Mouse (Mus musculus) layer of hippocampus, adult 11-12 months (tissue): Measurements from ENCODE around the gene En1.
A peak's percentile ranks its signal among the peaks of the same experiment; 100 is the strongest.

ENCODE experiments used
- DNase-seq: peaks from one replicate; pipeline ENCODE4 v3.0.0; 2022; ENCODE audit warnings: low spot score

The En1 gene

DNA sequence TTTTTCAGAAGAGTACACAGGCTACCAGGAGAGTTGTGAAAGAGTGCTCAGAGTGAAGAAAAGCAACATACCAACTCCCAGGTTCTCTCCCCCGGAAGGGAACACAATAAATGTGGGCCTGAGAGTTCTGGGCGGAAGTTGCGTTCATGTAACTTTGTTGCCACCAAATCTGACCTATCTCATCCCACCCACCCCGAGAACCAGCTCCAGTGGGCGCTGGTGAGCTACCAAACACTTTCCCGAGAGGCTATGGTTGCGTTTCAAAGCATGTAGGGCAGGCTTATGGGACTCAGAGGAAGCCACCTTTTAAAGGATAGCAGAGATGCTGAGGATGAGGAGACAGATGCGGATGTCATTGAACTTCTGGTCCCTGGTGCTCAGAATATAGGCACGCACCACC lies 26.6 kb downstream of the En1 start:
- DNase-seq = no peak

DNA sequence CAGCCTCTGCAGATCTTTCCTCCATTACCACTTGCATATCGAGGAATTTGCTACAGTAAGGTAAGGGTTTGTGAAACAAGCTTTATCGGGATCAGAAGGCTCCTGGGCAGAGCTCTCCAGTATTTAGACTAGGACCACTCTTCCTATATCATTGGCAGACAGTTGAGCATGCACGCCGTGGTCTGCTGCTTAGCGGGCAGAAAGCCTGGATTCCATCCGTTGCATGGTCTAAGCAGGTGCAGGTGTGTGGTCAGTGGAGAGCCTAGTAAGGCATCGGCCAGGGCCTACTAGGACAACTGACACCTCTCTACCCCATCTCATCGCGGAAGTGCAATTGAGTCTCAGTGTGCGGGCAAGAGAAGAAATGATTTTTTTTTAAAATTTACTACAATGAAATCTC lies 41.2 kb downstream of the En1 start:
- no peak for DNase-seq

DNA sequence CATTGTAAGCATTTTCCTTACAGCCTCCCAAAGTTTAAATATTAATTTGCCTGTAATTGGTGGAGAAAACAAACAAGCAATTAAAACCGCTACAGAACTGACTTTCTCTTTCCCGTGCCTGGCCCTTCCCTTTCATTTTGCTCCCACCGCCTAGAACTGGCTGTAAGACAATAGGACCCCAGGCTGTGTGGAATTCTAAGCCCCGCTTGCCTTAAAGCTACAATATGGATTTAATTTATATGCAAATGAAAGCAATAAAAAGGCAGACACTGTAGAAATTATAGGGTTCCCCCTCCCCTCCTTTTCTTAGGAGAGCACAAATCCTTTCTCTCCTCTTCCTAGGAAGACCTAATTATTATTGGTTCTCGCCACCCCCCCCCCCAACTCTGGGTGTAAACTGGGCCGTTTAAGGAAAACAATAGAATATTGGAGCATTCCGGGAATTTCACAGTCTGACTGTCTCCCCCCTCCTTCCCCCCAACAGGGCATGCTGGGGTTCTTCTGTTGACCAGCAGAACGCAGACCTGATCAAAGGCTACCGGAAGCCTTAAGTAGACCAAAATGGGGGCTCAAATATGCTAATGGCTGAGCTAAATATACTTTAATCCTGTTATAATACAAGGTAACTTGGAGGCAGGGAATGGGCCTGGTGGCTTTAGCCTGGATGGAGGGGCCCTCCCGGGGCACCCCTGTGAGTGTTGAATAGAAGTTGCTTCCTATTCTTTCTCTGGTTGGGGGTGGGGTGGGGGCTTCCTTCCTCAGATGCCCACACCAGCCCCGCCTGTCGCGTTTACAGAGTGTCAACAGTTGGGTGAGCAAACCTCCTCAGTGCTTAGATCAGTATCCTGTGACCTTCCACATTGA lies 41.9 kb downstream of the En1 start:
- no peak for DNase-seq

DNA sequence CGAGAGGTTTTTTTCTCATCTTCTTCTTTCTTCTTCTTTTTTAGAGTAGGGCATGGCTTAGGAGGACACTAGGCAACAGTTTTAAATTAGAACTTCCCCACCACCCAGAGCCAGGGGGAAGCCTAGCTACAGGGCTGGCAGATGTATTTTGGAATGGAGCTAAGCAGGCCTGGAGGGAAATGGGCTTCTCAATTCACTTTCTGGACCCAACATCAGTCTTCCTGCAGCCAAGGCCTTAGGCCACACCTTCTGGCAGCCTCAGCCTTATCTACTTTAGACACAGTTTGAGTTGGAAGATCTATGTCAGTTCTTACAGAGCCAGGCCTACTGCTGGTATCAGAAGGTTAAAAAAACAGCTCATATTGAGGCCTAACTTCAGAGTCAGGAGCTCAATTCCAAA lies 42.5 kb downstream of the En1 start:
- no peak for DNase-seq

DNA sequence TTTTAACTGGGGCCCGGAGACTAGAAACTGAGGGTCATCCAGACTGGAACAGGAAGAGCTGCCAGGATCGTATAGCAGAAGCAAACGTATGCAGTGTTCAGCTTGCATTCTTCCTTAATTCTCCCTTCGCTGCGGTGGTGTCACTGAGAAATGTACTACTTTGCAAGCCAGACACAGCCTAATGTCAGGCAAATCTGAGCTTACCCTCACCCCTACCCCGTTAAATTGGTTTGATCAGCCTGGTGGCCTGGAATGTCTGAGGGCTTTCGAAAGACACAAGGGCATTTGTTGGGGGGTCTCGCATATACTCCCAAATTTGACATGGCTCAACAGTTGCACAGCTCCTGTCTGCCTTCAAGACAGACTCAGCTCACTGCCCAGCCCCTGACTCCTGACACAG lies 47.9 kb downstream of the En1 start:
- DNase-seq = no peak

DNA sequence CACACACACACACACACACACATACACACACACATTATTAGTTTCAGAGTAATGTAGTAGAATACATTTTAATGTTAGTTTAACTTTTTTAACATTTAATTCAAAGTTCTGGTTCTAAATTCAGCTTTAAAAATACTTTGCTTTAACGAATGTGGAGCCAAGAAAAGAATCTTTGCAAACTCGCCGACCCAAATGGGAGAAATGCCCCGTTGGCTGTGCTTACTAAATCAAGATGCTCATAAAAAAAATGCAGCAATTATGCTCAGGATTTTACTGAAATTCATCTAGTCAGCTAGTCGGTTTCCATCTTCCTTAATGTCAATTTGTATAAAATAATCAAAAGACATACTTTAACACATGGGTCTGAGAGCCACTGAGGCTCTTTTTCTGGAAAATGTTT lies 49.8 kb downstream of the En1 start:
- DNase-seq = no peak

DNA sequence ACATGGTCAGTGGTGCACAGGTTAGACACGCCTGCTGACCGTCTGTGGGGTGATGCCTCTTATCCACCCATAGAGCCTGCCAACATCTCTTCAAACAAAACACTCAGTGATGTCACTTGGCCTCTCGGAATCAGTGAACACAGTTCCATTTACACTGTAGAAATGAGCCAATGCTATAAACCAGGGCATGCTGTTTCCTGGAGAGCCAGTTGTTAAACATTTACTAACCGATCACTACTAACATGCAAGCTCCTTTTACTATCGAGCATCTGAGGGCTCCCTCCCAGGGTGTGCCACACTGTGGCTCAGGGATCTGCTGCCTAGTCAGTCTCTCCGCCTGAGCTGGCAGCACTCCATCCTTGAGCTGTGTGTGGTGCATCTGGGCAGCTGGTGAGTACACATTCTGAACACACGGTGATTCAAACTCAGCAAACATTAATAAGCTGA lies 52.8 kb downstream of the En1 start:
- peak; percentile 39 for DNase-seq
